Mouse (Mus musculus) ovary, postnatal 10 days (tissue): ENCODE data around the gene Ntn5.

ENCODE experiments used
- DNase-seq: peaks from one replicate; pipeline ENCODE4 v3.0.0; 2022; ENCODE audit warnings: low spot score

The Ntn5 gene

GRCm38 (mm10) chr7:45699523-45700141, 15.8 kb downstream of the Ntn5 start, which contains the start of gene Car11:
TSS of gene Car11 (plus strand) at chr7:45699843.
- no peak for DNase-seq

- DNase-seq: no peak
Measured at GRCm38 (mm10) chr7:45700301-45701015, 16.6 kb downstream of the Ntn5 start.

GRCm38 (mm10) chr7:45701072-45701471, 17.2 kb downstream of the Ntn5 start:
- DNase-seq: no peak

- DNase-seq: no peak
Measured at GRCm38 (mm10) chr7:45701607-45702006, 17.8 kb downstream of the Ntn5 start.

- DNase-seq: no peak
Measured at GRCm38 (mm10) chr7:45702316-45702715, 18.5 kb downstream of the Ntn5 start.

- DNase-seq: no peak
Measured at GRCm38 (mm10) chr7:45702809-45703520, 19.1 kb downstream of the Ntn5 start.

- DNase-seq: no peak
Measured at GRCm38 (mm10) chr7:45703521-45704033, 19.8 kb downstream of the Ntn5 start.

- DNase-seq: no peak
Measured at GRCm38 (mm10) chr7:45704046-45704559, 20.3 kb downstream of the Ntn5 start.

GRCm38 (mm10) chr7:45704730-45705442, 21.1 kb downstream of the Ntn5 start, which contains the start of gene Dbp:
TSS of gene Dbp (plus strand) at chr7:45705088.
- DNase-seq: peak; percentile 90

- DNase-seq: no peak
Measured at GRCm38 (mm10) chr7:45705443-45705864, 21.6 kb downstream of the Ntn5 start.

GRCm38 (mm10) chr7:45705873-45706281, 22.1 kb downstream of the Ntn5 start:
- no peak for DNase-seq

GRCm38 (mm10) chr7:45706721-45707241, 23.0 kb downstream of the Ntn5 start:
- DNase-seq: peak; percentile 81

GRCm38 (mm10) chr7:45707375-45707967, 23.6 kb downstream of the Ntn5 start:
- DNase-seq: peak; percentile 92

- DNase-seq: no peak
Measured at GRCm38 (mm10) chr7:45708221-45708761, 24.5 kb downstream of the Ntn5 start.

- no peak for DNase-seq
Measured at GRCm38 (mm10) chr7:45709036-45709435, 25.2 kb downstream of the Ntn5 start.

- no peak for DNase-seq
Measured at GRCm38 (mm10) chr7:45709677-45710355, 26.0 kb downstream of the Ntn5 start.

GRCm38 (mm10) chr7:45710477-45711191, 26.8 kb downstream of the Ntn5 start:
- no peak for DNase-seq

- no peak for DNase-seq
Measured at GRCm38 (mm10) chr7:45711316-45712021, 27.6 kb downstream of the Ntn5 start.
